Mouse (Mus musculus): ENCODE results near the gene Smim22. TPM values are rescaled to one million over a fixed set of nuclear protein-coding genes. Genes with fewer than 3 reads are reported as not detected.

The Smim22 gene
- total RNA-seq, 2 experiments from 2014 or later = not detected

GRCm38 (mm10) chr16:5007492-5007891 is 404 bp downstream of the Smim22 start:
- no peak for DNase-seq (ENCODE audit: low spot score in 2 of 2)

- DNase-seq (ENCODE audit: low spot score in 2 of 2) = no peak
Observed at GRCm38 (mm10) chr16:5008076-5008475, 988 bp downstream of the Smim22 start.

GRCm38 (mm10) chr16:5010371-5010935 is 3.4 kb downstream of the Smim22 start:
- DNase-seq (ENCODE audit: low spot score in 2 of 2) = no peak

- DNase-seq (ENCODE audit: low spot score in 2 of 2) = no peak
Observed at GRCm38 (mm10) chr16:5011285-5011684, 4.2 kb downstream of the Smim22 start.

- DNase-seq (ENCODE audit: low spot score in 2 of 2) = peak; percentile 21 to 50
Observed at GRCm38 (mm10) chr16:5012036-5013005, 5.2 kb downstream of the Smim22 start.

GRCm38 (mm10) chr16:5013054-5013838 is 6.2 kb downstream of the Smim22 start, which contains the start of gene Rogdi:
TSS of gene Rogdi (minus strand) at chr16:5013553.
- peak; percentile 96 to 99 for DNase-seq (ENCODE audit: low spot score in 2 of 2)

- no peak for DNase-seq (ENCODE audit: low spot score in 2 of 2)
Observed at GRCm38 (mm10) chr16:5014578-5014977, 7.5 kb downstream of the Smim22 start.

GRCm38 (mm10) chr16:5024021-5024420 is 16.9 kb downstream of the Smim22 start:
- DNase-seq (ENCODE audit: low spot score in 2 of 2) = no peak

- no peak for DNase-seq (ENCODE audit: low spot score in 2 of 2)
Observed at GRCm38 (mm10) chr16:5029847-5030246, 22.8 kb downstream of the Smim22 start.

GRCm38 (mm10) chr16:5035591-5035990 is 28.5 kb downstream of the Smim22 start:
- no peak for DNase-seq (ENCODE audit: low spot score in 2 of 2)

- DNase-seq (ENCODE audit: low spot score in 2 of 2) = no peak
Observed at GRCm38 (mm10) chr16:5036649-5037234, 29.7 kb downstream of the Smim22 start.

- no peak for DNase-seq (ENCODE audit: low spot score in 2 of 2)
Observed at GRCm38 (mm10) chr16:5045322-5045721, 38.2 kb downstream of the Smim22 start.

- peak in 1 of 2 experiments; percentile 8 for DNase-seq (ENCODE audit: low spot score in 2 of 2)
Observed at GRCm38 (mm10) chr16:5049182-5049773, 42.2 kb downstream of the Smim22 start.

- peak; percentile 98 to 99 for DNase-seq (ENCODE audit: low spot score in 2 of 2)
Observed at GRCm38 (mm10) chr16:5049774-5050234, 42.7 kb downstream of the Smim22 start, which contains the start of the genes Glyr1 and Ubn1. TSS of gene Glyr1 (minus strand) at chr16:5049863. TSS of gene Ubn1 (plus strand) at chr16:5050057.

GRCm38 (mm10) chr16:5050251-5051110 is 43.4 kb downstream of the Smim22 start:
- peak in 1 of 2 experiments; percentile 75 for DNase-seq (ENCODE audit: low spot score in 2 of 2)

Data from layer of hippocampus, postnatal 14 days (tissue).